Mouse (Mus musculus) hindbrain, embryonic 13.5 days (tissue): ENCODE measurements around the gene Sf3b3. TPM values are rescaled to one million over a fixed set of nuclear protein-coding genes. Genes with fewer than 3 reads are reported as not detected.

Source experiments
- ATAC-seq: fragments of 200-750 bp; cut with Nextera tagmentation; 2 replicates; pipeline ENCODE4 v1.8.0; 2017; ENCODE audit warnings: moderate TSS enrichment; ENCODE audit not compliant: low FRiP score
- H3K27ac ChIP-seq: fragments of 300-500 bp; sonication (generic); 2 replicates; pipeline ENCODE4 v1.5.1; 2015; ENCODE audit warnings: inconsistent platforms, mild to moderate bottlenecking, moderate library complexity
- H3K27me3 ChIP-seq: fragments of 300-500 bp; sonication (generic); 2 replicates; pipeline ENCODE4 v1.6.1; 2015; ENCODE audit warnings: mild to moderate bottlenecking, inconsistent platforms
- H3K36me3 ChIP-seq: fragments of 300-500 bp; sonication (generic); 2 replicates; pipeline ENCODE4 v1.6.1; 2015; ENCODE audit warnings: mild to moderate bottlenecking, inconsistent platforms
- H3K4me1 ChIP-seq: fragments of 300-500 bp; sonication (generic); replicated peaks from 2 replicates; pipeline ENCODE4 v1.6.1; 2015; ENCODE audit warnings: inconsistent platforms
- H3K4me2 ChIP-seq: fragments of 300-500 bp; sonication (generic); 2 replicates; pipeline ENCODE4 v1.6.1; 2015; ENCODE audit warnings: inconsistent platforms, mild to moderate bottlenecking, moderate library complexity
- H3K4me3 ChIP-seq: fragments of 300-500 bp; sonication (generic); 2 replicates; pipeline ENCODE4 v1.5.1; 2015; ENCODE audit warnings: mild to moderate bottlenecking, inconsistent platforms
- H3K9ac ChIP-seq: fragments of 300-500 bp; sonication (generic); 2 replicates; pipeline ENCODE4 v1.6.1; 2015; ENCODE audit warnings: mild to moderate bottlenecking, inconsistent platforms
- H3K9me3 ChIP-seq: fragments of 300-500 bp; sonication (generic); 2 replicates; pipeline ENCODE4 v1.6.1; 2016; ENCODE audit warnings: inconsistent platforms
- WGBS: fragments of 180-500 bp; shearing (Covaris S2); methylation state at CpG from one replicate; pipeline ENCODE4 v1.1.7; 2015; 5-methylcytosine and 5-hydroxymethylcytosine counted together
- polyA plus RNA-seq: library from polyadenylated mRNA; unstranded; fragments of >200 nt; fragmentation: Nextera tagmentation; extraction: Ambion mirVana; gene quantifications from 2 replicates; pipeline ENCODE4 v1.2.1, GENCODE M21; 2015

Gene Sf3b3
- polyA plus RNA-seq, 1 experiment from 2014 or later = 109 TPM

DNA sequence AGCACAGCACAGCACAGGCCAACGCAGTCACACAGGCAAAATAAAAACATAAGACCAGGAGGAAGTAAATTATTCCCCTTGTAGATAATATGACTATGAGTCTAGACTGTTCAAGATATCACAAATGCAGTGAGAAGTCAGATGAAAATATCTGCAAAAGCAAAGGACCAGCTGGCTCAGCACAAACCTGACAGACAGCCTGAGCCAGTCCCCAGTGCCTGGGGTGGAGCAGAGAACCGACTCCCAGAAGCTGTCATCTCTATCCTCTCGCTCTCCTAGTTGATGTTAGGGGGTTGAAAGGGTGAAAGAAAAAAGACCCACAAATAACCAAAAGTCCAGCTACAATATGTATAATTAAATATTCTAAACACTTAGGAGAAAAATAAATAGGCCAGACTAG, 70.9 kb downstream of the Sf3b3 start:
- H3K9ac ChIP-seq = no peak overlapping the region
- 0 out of 2 replicates have a peak, but pooled peaks cover 2% of the 10 kb centered on the region for H3K27me3 ChIP-seq
- no peak for ATAC-seq
- no peak overlapping the region for H3K4me2 ChIP-seq
- WGBS = 90% methylated on average over 3 of the region's 3 CpGs
- no peaks in the 10 kb centered on the region for H3K4me1 ChIP-seq
- H3K36me3 ChIP-seq = no peaks in the 10 kb centered on the region
- no peak overlapping the region for H3K4me3 ChIP-seq
- no peaks in the 10 kb centered on the region for H3K9me3 ChIP-seq
- H3K27ac ChIP-seq = no peak overlapping the region

DNA sequence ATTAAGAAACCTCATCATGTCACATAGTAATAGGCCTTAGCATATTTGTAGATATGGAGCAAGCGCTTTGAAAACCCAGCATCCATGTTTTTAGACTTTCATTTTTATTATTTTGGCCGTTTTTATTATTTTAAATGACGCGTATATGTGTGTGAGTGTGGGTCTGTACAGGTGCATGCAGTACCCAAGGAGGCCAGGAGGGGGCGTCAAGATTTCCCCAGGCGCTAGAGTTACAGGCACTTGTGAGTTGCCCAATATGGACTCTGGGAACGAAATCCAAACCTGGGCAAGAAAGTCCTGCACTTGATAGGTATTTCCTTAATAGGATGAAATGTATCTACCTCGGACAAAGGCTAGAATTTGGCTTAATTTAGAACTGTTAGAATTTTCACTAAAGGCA, 71.3 kb downstream of the Sf3b3 start:
- no peak overlapping the region for H3K9ac ChIP-seq
- 0 out of 2 replicates have a peak, but pooled peaks cover 2% of the 10 kb centered on the region for H3K27me3 ChIP-seq
- H3K36me3 ChIP-seq = no peaks in the 10 kb centered on the region
- 77% methylated on average over 8 of the region's 8 CpGs for whole genome bisulfite sequencing
- H3K4me1 ChIP-seq = no peaks in the 10 kb centered on the region
- no peak for ATAC-seq
- H3K4me2 ChIP-seq = no peak overlapping the region
- no peak overlapping the region for H3K4me3 ChIP-seq
- H3K9me3 ChIP-seq = no peaks in the 10 kb centered on the region
- H3K27ac ChIP-seq = no peak overlapping the region

DNA sequence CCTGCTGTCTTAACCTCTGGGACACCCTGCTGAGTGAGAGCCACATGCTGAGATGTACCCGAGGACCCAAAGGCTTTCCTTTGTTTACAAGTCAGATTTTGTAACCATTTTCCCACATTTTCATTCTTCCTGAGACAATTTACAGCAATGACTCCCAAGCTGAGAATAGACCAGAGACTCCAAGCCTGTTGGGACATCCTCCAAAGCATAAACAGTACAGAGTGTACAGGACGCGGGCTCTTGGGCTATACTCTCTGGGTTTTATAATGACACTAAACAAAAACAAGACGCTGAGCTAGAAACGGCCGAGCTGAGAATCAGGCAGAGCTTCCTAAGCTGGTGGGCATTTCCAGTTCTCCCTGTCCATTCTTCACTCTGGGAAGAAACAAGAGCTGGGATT, 71.9 kb downstream of the Sf3b3 start:
- H3K4me3 ChIP-seq = no peak overlapping the region
- no peaks in the 10 kb centered on the region for H3K9me3 ChIP-seq
- H3K27ac ChIP-seq = no peak overlapping the region
- H3K27me3 ChIP-seq = 0 out of 2 replicates have a peak, but pooled peaks cover 2% of the 10 kb centered on the region
- no peak for ATAC-seq
- WGBS = 85% methylated on average over 6 of the region's 6 CpGs
- H3K4me2 ChIP-seq = no peak overlapping the region
- no peaks in the 10 kb centered on the region for H3K36me3 ChIP-seq
- no peak overlapping the region for H3K9ac ChIP-seq
- no peaks in the 10 kb centered on the region for H3K4me1 ChIP-seq

DNA sequence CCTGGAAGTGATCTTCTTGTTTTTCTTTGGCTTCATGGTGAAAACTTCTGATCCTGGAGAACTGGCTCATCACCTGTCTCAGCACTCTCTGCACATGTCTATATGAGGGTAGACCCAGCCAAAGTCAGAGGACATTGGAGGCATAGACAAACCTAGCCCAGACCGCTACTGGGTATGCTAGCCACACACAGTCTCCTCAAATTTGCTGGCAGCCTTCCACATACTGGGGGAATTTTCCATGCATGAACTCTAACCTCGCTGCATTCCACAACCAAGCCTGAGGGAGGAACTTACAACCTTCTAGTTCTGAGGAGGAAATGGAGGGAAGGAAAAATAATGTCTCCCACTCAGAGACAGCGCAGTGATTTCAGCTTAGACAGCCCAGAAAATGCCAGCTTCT, 72.5 kb downstream of the Sf3b3 start:
- no peak overlapping the region for H3K4me3 ChIP-seq
- no peaks in the 10 kb centered on the region for H3K36me3 ChIP-seq
- H3K4me1 ChIP-seq = no peaks in the 10 kb centered on the region
- H3K27ac ChIP-seq = no peak overlapping the region
- no peak for ATAC-seq
- 80% methylated on average over 3 of the region's 3 CpGs for WGBS
- H3K4me2 ChIP-seq = no peak overlapping the region
- H3K9ac ChIP-seq = no peak overlapping the region
- no peaks in the 10 kb centered on the region for H3K9me3 ChIP-seq
- H3K27me3 ChIP-seq = 0 out of 2 replicates have a peak, but pooled peaks cover 2% of the 10 kb centered on the region

DNA sequence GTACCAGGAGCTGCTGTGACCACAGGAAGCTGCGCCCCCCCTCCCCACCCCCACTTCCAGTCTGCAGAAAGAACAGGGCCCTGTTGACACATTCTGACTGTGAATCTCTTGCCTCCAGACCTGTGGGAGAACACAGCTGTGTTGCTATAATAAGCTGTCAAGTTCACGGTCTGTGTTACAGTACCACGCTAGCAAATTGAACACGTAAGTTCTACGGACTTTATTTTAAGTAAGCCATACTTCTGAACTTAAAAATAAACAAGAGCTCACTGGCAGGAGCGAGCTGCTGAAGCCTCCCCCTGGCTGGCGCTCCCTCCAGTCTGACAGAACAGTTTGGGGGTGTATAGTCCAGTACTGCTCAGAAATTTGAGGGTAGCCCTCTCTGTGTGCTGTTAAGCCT, 74.1 kb downstream of the Sf3b3 start:
- 84% methylated on average over 7 of the region's 7 CpGs for WGBS

DNA sequence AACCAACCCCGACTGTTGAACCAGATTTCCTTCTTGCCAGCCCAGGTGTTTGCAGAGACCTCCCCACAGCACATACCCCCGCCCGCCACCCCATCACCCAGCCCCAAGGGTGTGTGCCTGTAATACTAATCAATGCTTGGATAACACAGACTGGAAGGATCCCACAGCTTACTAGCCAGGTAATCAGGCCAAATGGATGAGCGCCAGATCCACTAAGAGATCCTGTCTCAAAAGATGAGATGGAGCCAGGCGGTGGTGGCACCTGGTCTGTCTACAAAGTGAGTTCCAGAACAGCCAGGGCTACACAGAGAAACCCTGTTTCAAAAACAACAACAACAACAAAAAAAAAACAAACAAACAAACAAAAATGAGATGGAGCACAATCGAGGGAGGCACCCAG, 79.3 kb downstream of the Sf3b3 start:
- no peak overlapping the region for H3K4me2 ChIP-seq
- no peak overlapping the region for H3K4me3 ChIP-seq
- no peaks in the 10 kb centered on the region for H3K4me1 ChIP-seq
- H3K27me3 ChIP-seq = no peaks in the 10 kb centered on the region
- H3K36me3 ChIP-seq = no peaks in the 10 kb centered on the region
- no peak overlapping the region for H3K9ac ChIP-seq
- ATAC-seq = no peak
- no peak overlapping the region for H3K27ac ChIP-seq
- WGBS = 89% methylated on average over 6 of the region's 6 CpGs
- no peaks in the 10 kb centered on the region for H3K9me3 ChIP-seq

More for the DNA sequence above, 74.1 kb downstream of the Sf3b3 start:
- Histone ChIP-seq H3K9me3 (no peaks in the 10 kb centered on the region), H3K4me1 (no peaks in the 10 kb centered on the region), H3K4me2 (no peak overlapping the region), H3K4me3 (no peak overlapping the region), H3K27me3 (0 out of 2 replicates have a peak, but pooled peaks cover 2% of the 10 kb centered on the region), H3K27ac (no peak overlapping the region), H3K9ac (no peak overlapping the region), H3K36me3 (no peaks in the 10 kb centered on the region)
- no peak for ATAC-seq

DNA sequence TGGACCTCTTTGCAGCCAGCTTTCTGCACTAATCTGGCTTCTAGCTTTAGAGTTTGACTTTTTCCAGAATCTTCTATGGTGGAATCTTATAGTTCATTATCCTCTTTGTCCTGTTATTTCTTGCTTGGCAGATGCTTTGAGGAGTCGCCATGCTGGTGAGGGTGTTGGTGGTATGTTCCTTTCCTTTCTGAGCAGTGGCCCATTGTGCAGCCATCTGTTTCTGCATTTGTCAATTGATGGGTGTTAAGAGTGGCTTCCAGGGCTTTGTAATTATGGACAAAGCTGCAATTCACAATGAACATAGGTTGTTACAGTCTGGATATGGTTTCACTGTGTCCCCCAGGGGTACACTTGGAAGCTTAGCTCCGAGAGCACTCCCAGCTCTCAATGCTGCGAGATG, 81.9 kb downstream of the Sf3b3 start:
- H3K4me2 ChIP-seq = no peak overlapping the region
- H3K4me3 ChIP-seq = no peak overlapping the region
- H3K27me3 ChIP-seq = no peaks in the 10 kb centered on the region
- no peaks in the 10 kb centered on the region for H3K9me3 ChIP-seq
- no peaks in the 10 kb centered on the region for H3K4me1 ChIP-seq
- H3K9ac ChIP-seq = no peak overlapping the region
- H3K36me3 ChIP-seq = no peaks in the 10 kb centered on the region
- 45% methylated on average over 3 of the region's 3 CpGs for WGBS
- ATAC-seq = no peak
- H3K27ac ChIP-seq = no peak overlapping the region

DNA sequence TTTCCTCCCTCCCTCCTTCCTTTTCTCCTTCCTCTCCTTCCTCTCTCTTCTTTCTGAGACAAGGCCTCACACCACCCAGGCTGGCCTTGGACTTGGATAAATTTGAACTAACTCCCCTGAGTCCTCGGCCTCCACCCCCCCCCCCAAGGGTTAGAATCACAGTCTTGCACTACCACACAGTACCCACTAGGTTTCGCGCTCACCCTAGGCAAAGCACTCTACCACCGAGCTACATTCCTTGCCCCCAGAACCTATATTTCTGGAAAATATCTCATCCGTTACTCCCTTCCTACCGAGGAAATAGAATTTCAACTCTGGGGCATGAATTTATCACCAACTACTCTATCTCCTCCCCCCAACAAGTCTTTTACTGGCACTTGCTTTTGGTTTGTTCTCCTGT, 84.6 kb downstream of the Sf3b3 start:
- no peaks in the 10 kb centered on the region for H3K9me3 ChIP-seq
- WGBS = 62% methylated on average over 6 of the region's 6 CpGs
- H3K36me3 ChIP-seq = no peaks in the 10 kb centered on the region
- H3K4me2 ChIP-seq = no peak overlapping the region
- ATAC-seq = no peak
- H3K27me3 ChIP-seq = no peaks in the 10 kb centered on the region
- H3K9ac ChIP-seq = no peak overlapping the region
- H3K4me3 ChIP-seq = no peak overlapping the region
- no peak overlapping the region for H3K27ac ChIP-seq
- H3K4me1 ChIP-seq = no peaks in the 10 kb centered on the region

DNA sequence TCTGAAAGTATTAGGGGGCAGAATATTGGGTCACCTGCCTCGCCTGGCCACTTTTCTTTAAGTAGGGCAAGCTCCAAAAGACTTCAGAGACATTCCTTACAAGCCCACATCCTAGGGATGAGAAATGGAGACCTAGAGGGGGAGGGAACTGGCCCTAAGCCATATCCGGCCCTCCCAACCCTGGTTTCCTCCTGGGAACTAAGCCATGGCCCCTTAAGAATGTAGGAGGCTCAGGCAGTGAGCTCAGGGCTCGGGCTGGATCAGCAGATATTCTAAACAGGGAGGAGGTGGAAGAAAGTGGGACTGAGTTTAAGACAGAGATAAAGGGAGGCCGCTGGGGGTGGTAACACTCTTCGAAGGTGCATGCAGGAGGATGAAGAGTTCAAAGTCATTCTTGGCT, 85.4 kb downstream of the Sf3b3 start:
- no peaks in the 10 kb centered on the region for H3K9me3 ChIP-seq
- 52% methylated on average over 5 of the region's 5 CpGs for WGBS
- no peak overlapping the region for H3K9ac ChIP-seq
- no peaks in the 10 kb centered on the region for H3K4me1 ChIP-seq
- no peak for ATAC-seq
- H3K27me3 ChIP-seq = no peaks in the 10 kb centered on the region
- no peaks in the 10 kb centered on the region for H3K36me3 ChIP-seq
- no peak overlapping the region for H3K27ac ChIP-seq
- no peak overlapping the region for H3K4me3 ChIP-seq
- H3K4me2 ChIP-seq = no peak overlapping the region

DNA sequence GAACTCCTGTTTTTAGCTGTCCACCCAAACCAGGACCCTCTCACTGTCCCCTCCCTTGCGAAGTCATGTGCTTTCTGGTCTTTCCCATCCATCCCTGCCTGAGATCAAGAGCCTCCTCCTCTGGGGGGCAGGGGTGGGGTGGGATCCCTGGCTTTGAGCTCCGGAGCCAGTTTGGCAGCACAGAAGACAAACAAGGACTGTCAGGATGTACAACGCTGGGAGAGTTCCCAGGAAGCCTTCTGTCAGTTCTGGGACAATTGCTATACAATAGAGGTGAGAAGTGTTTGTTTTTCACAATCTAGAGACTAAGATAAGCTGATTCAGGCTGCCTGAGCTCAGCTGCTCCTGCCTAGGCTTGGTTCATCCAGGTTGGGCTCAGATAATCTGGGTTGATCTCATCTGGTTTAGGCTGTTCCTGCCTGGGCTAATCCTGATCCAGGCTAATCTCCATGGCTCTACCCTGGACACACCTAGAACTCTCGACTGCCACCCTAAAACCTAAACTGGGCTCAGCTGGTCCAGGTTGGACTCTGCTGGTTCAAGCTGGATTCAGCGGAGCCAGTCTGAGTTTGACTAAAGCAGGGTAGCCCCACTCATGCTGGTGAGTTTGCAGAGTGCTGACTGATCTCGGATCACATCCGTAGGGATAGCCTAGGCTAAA, 86.2 kb downstream of the Sf3b3 start:
- no peak overlapping the region for H3K4me3 ChIP-seq
- H3K9ac ChIP-seq = no peak overlapping the region
- H3K27ac ChIP-seq = no peak overlapping the region
- no peaks in the 10 kb centered on the region for H3K9me3 ChIP-seq
- H3K36me3 ChIP-seq = no peaks in the 10 kb centered on the region
- no peak overlapping the region for H3K4me2 ChIP-seq
- H3K4me1 ChIP-seq = no peaks in the 10 kb centered on the region
- no peaks in the 10 kb centered on the region for H3K27me3 ChIP-seq
- WGBS = 75% methylated on average over 7 of the region's 7 CpGs
- no peak for ATAC-seq

Other genes starting within 250 kb of the Sf3b3 start
- gene Vac14, start 228.2 kb downstream of the Sf3b3 start, polyA plus RNA-seq = 23.7 and 24.9 TPM in 2 replicates
- gene Mtss1l, start 125.3 kb downstream of the Sf3b3 start, polyA plus RNA-seq = 19.0 and 20.4 TPM in 2 replicates
- gene Il34, start 40.9 kb downstream of the Sf3b3 start, polyA plus RNA-seq = 2.7 and 2.8 TPM in 2 replicates
- 71.9 and 77.8 TPM in 2 replicates for gene Cog4, start 187 bp downstream of the Sf3b3 start, polyA plus RNA-seq
- 7.5 and 8.4 TPM in 2 replicates for gene Fuk, start 55.7 kb upstream of the Sf3b3 start, polyA plus RNA-seq
- 21.0 and 23.0 TPM in 2 replicates for gene St3gal2, start 73.1 kb upstream of the Sf3b3 start, polyA plus RNA-seq
- gene Ddx19a, start 151.0 kb upstream of the Sf3b3 start, polyA plus RNA-seq = 11.5 and 11.6 TPM in 2 replicates
- gene Ddx19b, start 185.0 kb upstream of the Sf3b3 start, polyA plus RNA-seq = 7.6 and 7.9 TPM in 2 replicates
- 67.7 and 70.4 TPM in 2 replicates for gene Aars, start 186.4 kb upstream of the Sf3b3 start, polyA plus RNA-seq
- not detected in 2 replicates for gene Exosc6, start 209.6 kb upstream of the Sf3b3 start, polyA plus RNA-seq
- gene Clec18a, start 245.6 kb upstream of the Sf3b3 start, polyA plus RNA-seq = 0.97 and 1.4 TPM in 2 replicates
- gene Pdpr, start 247.8 kb upstream of the Sf3b3 start, polyA plus RNA-seq = 11.5 and 11.7 TPM in 2 replicates